Mouse (Mus musculus) neural tube, embryonic 14.5 days (tissue): ENCODE measurements at regions not wholly inside any gene's neighbourhood (a gene's known extent, or its start where the extent isn't known, plus 50 kb on each side); places are given as distances from the start of the nearest gene placed in this dataset.

Source experiments
- ATAC-seq: fragments of 200-750 bp; cut with Nextera tagmentation; 2 replicates; pipeline ENCODE4 v1.8.0; 2017; ENCODE audit warnings: low read depth, mild to moderate bottlenecking, moderate TSS enrichment, moderate library complexity
- H3K27ac ChIP-seq: fragments of 300-500 bp; sonication (generic); 2 replicates; pipeline ENCODE4 v1.5.1; 2014; ENCODE audit warnings: low read depth, mild to moderate bottlenecking, control low read depth, low read length, moderate library complexity, mixed read lengths
- H3K27me3 ChIP-seq: fragments of 300-500 bp; sonication (generic); 2 replicates; pipeline ENCODE4 v1.6.1; 2014; ENCODE audit warnings: low read length; ENCODE audit not compliant: control insufficient read depth, insufficient read depth
- H3K36me3 ChIP-seq: fragments of 300-500 bp; sonication (generic); 2 replicates; pipeline ENCODE4 v1.6.1; 2014; ENCODE audit warnings: low read length, mixed read lengths; ENCODE audit not compliant: control insufficient read depth, insufficient read depth
- H3K4me1 ChIP-seq: fragments of 300-500 bp; sonication (generic); 2 replicates; pipeline ENCODE4 v1.6.1; 2014; ENCODE audit warnings: low read length; ENCODE audit not compliant: control insufficient read depth, insufficient read depth
- H3K4me2 ChIP-seq: fragments of 300-500 bp; sonication (generic); 2 replicates; pipeline ENCODE4 v1.6.1; 2014; ENCODE audit warnings: mild to moderate bottlenecking, low read depth, low read length, control low read depth
- H3K4me3 ChIP-seq: fragments of 300-500 bp; sonication (generic); 2 replicates; pipeline ENCODE4 v1.5.1; 2014; ENCODE audit warnings: low read depth, low read length, control low read depth, mixed read lengths
- H3K9ac ChIP-seq: fragments of 300-500 bp; sonication (generic); replicated peaks from 2 replicates; pipeline ENCODE4 v1.6.1; 2014; ENCODE audit warnings: low read depth, mild to moderate bottlenecking, control low read depth, low read length, mixed read lengths
- H3K9me3 ChIP-seq: fragments of 300-500 bp; sonication (generic); 2 replicates; pipeline ENCODE4 v1.6.1; 2016; ENCODE audit warnings: low read length; ENCODE audit not compliant: control insufficient read depth
- WGBS: fragments of 180-500 bp; shearing (Covaris S2); extraction: QIAGEN DNeasy Blood & Tissue Kit; methylation state at CpG from one replicate; pipeline ENCODE4 v1.1.7; 2014; 5-methylcytosine and 5-hydroxymethylcytosine counted together

GRCm38 (mm10) chr3:47348451-47348850 is 900.4 kb upstream of the Pabpc4l start:
- H3K36me3 ChIP-seq = no peaks in the 10 kb centered on the region
- no peaks in the 10 kb centered on the region for H3K27me3 ChIP-seq
- no peak overlapping the region for H3K9ac ChIP-seq
- no peak for ATAC-seq
- H3K4me1 ChIP-seq = no peaks in the 10 kb centered on the region
- no peak overlapping the region for H3K4me2 ChIP-seq
- no peak overlapping the region for H3K4me3 ChIP-seq
- H3K27ac ChIP-seq = no peak overlapping the region
- H3K9me3 ChIP-seq = no peaks in the 10 kb centered on the region

DNA sequence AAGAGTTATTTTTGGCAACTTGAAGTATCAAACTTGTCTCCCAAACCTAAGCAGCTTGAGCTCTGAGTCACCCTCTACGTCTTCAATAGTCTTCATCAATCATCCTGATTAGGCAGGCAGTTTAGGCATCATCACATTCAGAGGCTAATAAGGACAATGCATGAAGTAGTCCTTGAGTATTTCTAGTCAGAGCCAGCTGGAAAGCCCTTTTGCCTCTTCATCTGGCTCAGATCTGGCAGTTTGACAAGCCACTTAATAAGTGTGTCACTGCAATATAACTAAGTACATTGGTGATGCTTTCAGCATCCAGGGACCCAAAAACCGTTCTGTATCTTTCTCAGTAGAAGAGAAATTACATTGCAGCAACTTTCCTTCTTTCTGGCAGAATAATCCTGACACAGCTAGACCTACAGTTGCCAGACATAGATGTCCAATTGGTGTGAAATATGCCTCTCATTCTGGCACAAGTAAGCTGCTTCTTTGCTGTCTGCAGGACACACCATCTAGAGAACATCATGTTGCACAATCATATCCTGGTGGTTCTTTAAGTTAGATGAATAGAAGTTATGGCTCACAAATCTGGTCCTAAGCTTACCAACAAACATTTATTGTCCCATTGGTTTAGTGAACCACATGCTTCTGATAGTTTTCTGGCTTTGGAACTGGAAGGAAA is 868.5 kb upstream of the Pabpc4l start:
- WGBS = 52% methylated on average over 2 of the region's 2 CpGs
- Histone ChIP-seq H3K27me3 (no peaks in the 10 kb centered on the region), H3K9ac (no peak overlapping the region), H3K9me3 (no peaks in the 10 kb centered on the region), H3K27ac (no peak overlapping the region), H3K4me2 (no peak overlapping the region), H3K4me1 (no peaks in the 10 kb centered on the region), H3K36me3 (no peaks in the 10 kb centered on the region), H3K4me3 (no peak overlapping the region)
- ATAC-seq = no peak

GRCm38 (mm10) chr3:47281783-47282182 is 833.8 kb upstream of the Pabpc4l start:
- WGBS = 13% methylated on average over 1 of the region's 1 CpGs
- no peak overlapping the region for H3K9ac ChIP-seq
- H3K4me1 ChIP-seq = peaks cover 3% of the 10 kb centered on the region; the same call in 1 of the 2 replicates
- ATAC-seq = no peak
- no peaks in the 10 kb centered on the region for H3K36me3 ChIP-seq
- H3K9me3 ChIP-seq = no peaks in the 10 kb centered on the region
- no peaks in the 10 kb centered on the region for H3K27me3 ChIP-seq
- no peak overlapping the region for H3K4me2 ChIP-seq
- no peak overlapping the region for H3K4me3 ChIP-seq
- no peak overlapping the region for H3K27ac ChIP-seq

DNA sequence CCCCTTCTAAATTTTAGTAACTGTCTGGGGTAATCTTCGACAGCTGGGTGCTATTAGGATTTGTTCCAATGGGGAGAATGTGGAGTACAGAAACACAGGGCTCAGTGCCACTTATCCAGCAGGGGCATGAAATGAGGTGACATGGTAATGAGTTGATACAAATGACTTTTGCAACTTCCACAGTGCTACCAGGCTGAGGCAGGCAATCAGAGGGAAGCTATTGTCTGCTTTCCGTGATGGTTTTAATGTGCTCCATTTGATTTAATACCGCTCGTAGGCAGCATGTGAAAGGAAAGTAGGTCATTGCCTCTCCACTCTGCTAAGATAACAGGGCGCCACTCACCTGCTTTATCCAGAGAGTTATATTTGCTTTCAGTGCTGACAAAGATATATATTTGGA is 832.3 kb upstream of the Pabpc4l start:
- Histone ChIP-seq H3K9ac (no peak overlapping the region), H3K4me1 (peaks cover 3% of the 10 kb centered on the region; the same call in 1 of the 2 replicates), H3K4me2 (no peak overlapping the region), H3K27me3 (no peaks in the 10 kb centered on the region), H3K27ac (no peak overlapping the region), H3K36me3 (no peaks in the 10 kb centered on the region), H3K9me3 (no peaks in the 10 kb centered on the region), H3K4me3 (no peak overlapping the region)
- 20% methylated on average over 5 of the region's 5 CpGs for WGBS
- peak; percentile 71 for ATAC-seq

- no peak overlapping the region for H3K4me2 ChIP-seq
- no peak overlapping the region for H3K4me3 ChIP-seq
- no peak overlapping the region for H3K27ac ChIP-seq
- H3K36me3 ChIP-seq = no peaks in the 10 kb centered on the region
- no peak overlapping the region for H3K9ac ChIP-seq
- 80% methylated on average over 3 of the region's 3 CpGs for WGBS
- H3K27me3 ChIP-seq = no peaks in the 10 kb centered on the region
- ATAC-seq = no peak
- no peaks in the 10 kb centered on the region for H3K9me3 ChIP-seq
- no peaks in the 10 kb centered on the region for H3K4me1 ChIP-seq
These were observed 793.0 kb upstream of the Pabpc4l start for GRCm38 (mm10) chr3:47241030-47241429.

- Histone ChIP-seq H3K4me2 (no peak overlapping the region), H3K27me3 (no peaks in the 10 kb centered on the region), H3K4me3 (no peak overlapping the region), H3K9me3 (no peaks in the 10 kb centered on the region), H3K27ac (no peak overlapping the region), H3K4me1 (no peaks in the 10 kb centered on the region), H3K9ac (no peak overlapping the region), H3K36me3 (no peaks in the 10 kb centered on the region)
- 90% methylated on average over 6 of the region's 6 CpGs for WGBS
- ATAC-seq = no peak
These were observed 782.2 kb upstream of the Pabpc4l start for GRCm38 (mm10) chr3:47230234-47230633.

DNA sequence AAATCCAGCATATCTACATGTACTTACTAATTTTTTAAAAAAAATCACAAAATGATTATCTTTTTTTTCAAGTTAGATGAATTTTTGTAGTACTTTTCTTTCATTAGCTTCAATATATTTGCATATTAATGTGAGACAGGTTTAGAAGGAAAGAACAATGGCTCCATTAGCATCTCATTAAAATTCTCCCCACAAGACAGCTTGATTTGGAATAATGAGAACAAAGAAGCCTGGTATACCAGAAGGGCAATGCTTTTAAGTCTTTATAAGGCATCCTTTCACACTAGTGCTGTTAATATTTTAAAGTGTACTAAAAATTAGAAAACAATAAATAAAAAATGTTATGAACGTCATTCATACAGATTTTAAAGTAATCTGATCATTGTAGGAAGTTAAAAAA is 770.6 kb upstream of the Pabpc4l start:
- Histone ChIP-seq H3K4me3 (no peak overlapping the region), H3K9ac (no peak overlapping the region), H3K4me2 (no peak overlapping the region), H3K4me1 (no peaks in the 10 kb centered on the region), H3K27ac (no peak overlapping the region), H3K9me3 (no peaks in the 10 kb centered on the region), H3K27me3 (no peaks in the 10 kb centered on the region), H3K36me3 (no peaks in the 10 kb centered on the region)
- no peak for ATAC-seq
- 40% methylated on average over 1 of the region's 1 CpGs for WGBS

DNA sequence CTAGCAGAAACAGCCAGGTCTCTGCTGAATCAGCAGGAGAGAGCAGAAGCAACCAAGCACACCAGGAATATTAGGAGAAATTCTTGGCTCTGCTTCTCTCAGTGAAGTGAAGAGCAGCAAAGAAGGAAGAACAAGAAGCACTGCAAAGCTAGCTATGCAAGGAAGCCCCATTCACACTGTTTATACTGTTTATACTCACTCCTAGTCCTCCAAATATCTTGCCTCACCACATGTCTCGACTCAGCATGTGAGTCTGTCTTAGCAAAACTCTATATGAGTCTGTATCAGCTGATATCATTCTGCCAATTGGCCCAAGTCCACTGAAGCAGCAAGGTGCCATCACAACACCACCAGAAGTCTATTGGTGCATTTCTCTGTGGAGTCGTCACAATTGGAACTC is 765.1 kb upstream of the Pabpc4l start:
- Histone ChIP-seq H3K4me3 (no peak overlapping the region), H3K9me3 (no peaks in the 10 kb centered on the region), H3K27ac (no peak overlapping the region), H3K36me3 (no peaks in the 10 kb centered on the region), H3K4me1 (no peaks in the 10 kb centered on the region), H3K27me3 (no peaks in the 10 kb centered on the region), H3K9ac (no peak overlapping the region), H3K4me2 (no peak overlapping the region)
- ATAC-seq = no peak
- WGBS = 86% methylated on average over 2 of the region's 2 CpGs

- H3K36me3 ChIP-seq = no peaks in the 10 kb centered on the region
- H3K4me1 ChIP-seq = no peaks in the 10 kb centered on the region
- no peak overlapping the region for H3K27ac ChIP-seq
- no peaks in the 10 kb centered on the region for H3K9me3 ChIP-seq
- no peak overlapping the region for H3K4me3 ChIP-seq
- no peak overlapping the region for H3K4me2 ChIP-seq
- no peaks in the 10 kb centered on the region for H3K27me3 ChIP-seq
- no peak for ATAC-seq
- no peak overlapping the region for H3K9ac ChIP-seq
These were observed 749.6 kb upstream of the Pabpc4l start for GRCm38 (mm10) chr3:47197584-47197983.
